Mouse (Mus musculus) MEL (cell line): Measurements from ENCODE around the gene 4930455H04Rik. TPM values are rescaled to one million over a fixed set of nuclear protein-coding genes. Genes with fewer than 3 reads are reported as not detected.

Source experiments
- DNase-seq: peaks from one replicate; pipeline ENCODE4 v3.0.0; 2011; ENCODE audit warnings: low read depth, low spot score
- H3K27ac ChIP-seq: 2 replicates; pipeline ENCODE4 v1.5.1; 2012; ENCODE audit warnings: low read depth, mild to moderate bottlenecking, control low read depth, low read length, moderate library complexity; ENCODE audit not compliant: control insufficient read depth
- H3K27me3 ChIP-seq, 2 experiments: fragments of 150-350 bp in 1 of 2; sonication (generic) in 1 of 2; 2 replicates each; pipeline ENCODE4 v1.6.1; 2012; ENCODE audit warnings: low read length in 2 of 2, mild to moderate bottlenecking in 2 of 2, improper control_type of control experiment in 1 of 2, moderate library complexity in 1 of 2; ENCODE audit not compliant: insufficient read depth in 2 of 2, control insufficient read depth in 1 of 2
- H3K36me3 ChIP-seq, 2 experiments: 2 replicates each; pipeline ENCODE4 v1.6.1; 2012 to 2014; ENCODE audit warnings: low read length in 2 of 2, improper control_type of control experiment in 1 of 2, inconsistent platforms in 1 of 2, mild to moderate bottlenecking in 1 of 2; ENCODE audit not compliant: insufficient read depth in 2 of 2, control insufficient read depth in 1 of 2
- H3K4me1 ChIP-seq, 2 experiments: fragments of 150-350 bp in 1 of 2; sonication (generic) in 1 of 2; 2 replicates each; pipeline ENCODE4 v1.6.1; 2012; ENCODE audit warnings: low read length in 2 of 2, improper control_type of control experiment in 1 of 2, mild to moderate bottlenecking in 1 of 2; ENCODE audit not compliant: insufficient read depth in 2 of 2, control insufficient read depth in 1 of 2
- H3K4me3 ChIP-seq, 2 experiments: fragments of 150-350 bp in 1 of 2; sonication (generic) in 1 of 2; 2 replicates each; pipeline ENCODE4 v1.5.1; 2012; ENCODE audit warnings: low read depth in 2 of 2, low read length in 2 of 2, mild to moderate bottlenecking in 2 of 2, moderate library complexity in 2 of 2, control low read depth in 1 of 2, improper control_type of control experiment in 1 of 2; ENCODE audit not compliant: control insufficient read depth in 1 of 2, insufficient read depth in 1 of 2
- H3K79me2 ChIP-seq: 2 replicates; pipeline ENCODE4 v1.6.1; 2012; ENCODE audit warnings: mild to moderate bottlenecking, low read length, moderate library complexity; ENCODE audit not compliant: control insufficient read depth, poor library complexity, insufficient read depth
- H3K9ac ChIP-seq: 2 replicates; pipeline ENCODE4 v1.6.1; 2012; ENCODE audit warnings: low read depth, mild to moderate bottlenecking, control low read depth, low read length, moderate library complexity; ENCODE audit not compliant: control insufficient read depth, poor library complexity, severe bottlenecking
- H3K9me3 ChIP-seq: fragments of 150-350 bp; sonication (generic); replicated peaks from 2 replicates; pipeline ENCODE4 v1.6.1; 2012; ENCODE audit warnings: mild to moderate bottlenecking, low read length, improper control_type of control experiment, moderate library complexity; ENCODE audit not compliant: insufficient read depth
- CHD1 ChIP-seq: IDR thresholded peaks from 2 replicates; pipeline ENCODE4 v1.6.1; 2012; ENCODE audit warnings: low read depth, mild to moderate bottlenecking, inconsistent platforms, low read length, improper control_type of control experiment
- CHD2 ChIP-seq: IDR thresholded peaks from 2 replicates; pipeline ENCODE4 v1.6.1; 2011; ENCODE audit warnings: low read length, improper control_type of control experiment
- E2F4 ChIP-seq: IDR thresholded peaks from 2 replicates; pipeline ENCODE4 v1.6.1; 2011; ENCODE audit warnings: low read depth, low read length, improper control_type of control experiment, borderline replicate concordance
- ELF1 ChIP-seq: IDR thresholded peaks from 2 replicates; pipeline ENCODE4 v1.6.1; 2014; ENCODE audit warnings: low read depth, mild to moderate bottlenecking, inconsistent platforms, low read length, improper control_type of control experiment, moderate library complexity
- EP300 ChIP-seq, 2 experiments: IDR thresholded peaks; 2 replicates each; pipeline ENCODE4 v1.6.1; 2011; ENCODE audit warnings: improper control_type of control experiment in 2 of 2, low read length in 2 of 2, low read depth in 1 of 2, mild to moderate bottlenecking in 1 of 2
- GATA1 ChIP-seq: IDR thresholded peaks from 2 replicates; pipeline ENCODE4 v1.6.1; 2011; ENCODE audit warnings: low read depth, low read length, improper control_type of control experiment
- HCFC1 ChIP-seq: IDR thresholded peaks from 2 replicates; pipeline ENCODE4 v1.6.1; 2012; ENCODE audit warnings: low read depth, mild to moderate bottlenecking, inconsistent platforms, low read length, improper control_type of control experiment, moderate library complexity
- JUND ChIP-seq: IDR thresholded peaks from 2 replicates; pipeline ENCODE4 v1.6.1; 2011; ENCODE audit warnings: low read depth, mild to moderate bottlenecking, improper control_type of control experiment, low read length
- KAT2A ChIP-seq: conservative IDR thresholded peaks from 2 replicates; pipeline ENCODE4 v1.6.1; 2012; ENCODE audit warnings: low read depth, low read length, improper control_type of control experiment, inconsistent platforms
- MAFK ChIP-seq: IDR thresholded peaks from 2 replicates; pipeline ENCODE4 v1.6.1; 2011; ENCODE audit warnings: low read depth, mild to moderate bottlenecking, low read length, improper control_type of control experiment, borderline replicate concordance
- MAX ChIP-seq: IDR thresholded peaks from 2 replicates; pipeline ENCODE4 v1.6.1; 2011; ENCODE audit warnings: low read length, improper control_type of control experiment
- MAZ ChIP-seq: IDR thresholded peaks from 2 replicates; pipeline ENCODE4 v1.6.1; 2012; ENCODE audit warnings: low read depth, mild to moderate bottlenecking, inconsistent platforms, low read length, improper control_type of control experiment
- MEF2A ChIP-seq: IDR thresholded peaks from 2 replicates; pipeline ENCODE4 v1.6.1; 2014; ENCODE audit warnings: low read depth, mild to moderate bottlenecking, inconsistent platforms, low read length, improper control_type of control experiment; ENCODE audit not compliant: poor library complexity, insufficient replicate concordance, severe bottlenecking; ENCODE audit errors: extremely low read depth
- MXI1 ChIP-seq: IDR thresholded peaks from 2 replicates; pipeline ENCODE4 v1.6.1; 2011; ENCODE audit warnings: mild to moderate bottlenecking, low read depth, low read length, improper control_type of control experiment
- MYB ChIP-seq: IDR thresholded peaks from 2 replicates; pipeline ENCODE4 v1.6.1; 2011; ENCODE audit warnings: mild to moderate bottlenecking, low read depth, low read length, improper control_type of control experiment
- MYC ChIP-seq: IDR thresholded peaks from 2 replicates; pipeline ENCODE4 v1.6.1; 2011; ENCODE audit warnings: low read depth, mild to moderate bottlenecking, low read length, improper control_type of control experiment, moderate library complexity
- NELFE ChIP-seq: IDR thresholded peaks from 2 replicates; pipeline ENCODE4 v1.6.1; 2011; ENCODE audit warnings: low read depth, low read length, improper control_type of control experiment
- NRF1 ChIP-seq: IDR thresholded peaks from 2 replicates; pipeline ENCODE4 v1.6.1; 2014; ENCODE audit warnings: low read depth, mild to moderate bottlenecking, inconsistent platforms, low read length, improper control_type of control experiment, moderate library complexity; ENCODE audit not compliant: poor library complexity, insufficient read depth, severe bottlenecking
- POLR2A ChIP-seq, 2 experiments: IDR thresholded peaks; 2 replicates each; pipeline ENCODE4 v1.6.1; 2011 to 2012; ENCODE audit warnings: low read length in 2 of 2, mild to moderate bottlenecking in 2 of 2, control low read depth in 1 of 2, improper control_type of control experiment in 1 of 2, low read depth in 1 of 2, moderate library complexity in 1 of 2; ENCODE audit not compliant: control insufficient read depth in 1 of 2, insufficient read depth in 1 of 2, poor library complexity in 1 of 2
- POLR2AphosphoS2 ChIP-seq: IDR thresholded peaks from 2 replicates; pipeline ENCODE4 v1.6.1; 2011; ENCODE audit warnings: low read length, improper control_type of control experiment
- SIN3A ChIP-seq: IDR thresholded peaks from 2 replicates; pipeline ENCODE4 v1.6.1; 2012; ENCODE audit warnings: low read length, improper control_type of control experiment, inconsistent platforms
- TBP ChIP-seq: IDR thresholded peaks from 2 replicates; pipeline ENCODE4 v1.8.0; 2011; ENCODE audit warnings: low read depth, low read length, improper control_type of control experiment
- UBTF ChIP-seq: IDR thresholded peaks from 2 replicates; pipeline ENCODE4 v1.6.1; 2012; ENCODE audit warnings: low read depth, mild to moderate bottlenecking, inconsistent platforms, low read length, improper control_type of control experiment, moderate library complexity, borderline replicate concordance; ENCODE audit not compliant: insufficient read depth
- ZMIZ1 ChIP-seq: IDR thresholded peaks from 2 replicates; pipeline ENCODE4 v1.6.1; 2012; ENCODE audit warnings: low read depth, mild to moderate bottlenecking, inconsistent platforms, low read length, improper control_type of control experiment, moderate library complexity
- polyA plus RNA-seq, 2 experiments: library from polyadenylated mRNA; stranded (reverse) in 1 of 2; unstranded in 1 of 2; fragments of >175 nt in 1 of 2; fragments of >200 nt in 1 of 2; gene quantifications; 2 replicates each; pipeline versions ENCODE4 v1.2.1 to v1.2.4; 2012; ENCODE audit warnings: low replicate concordance in 2 of 2, low read depth in 1 of 2; ENCODE audit not compliant: insufficient read length in 2 of 2, insufficient read depth in 1 of 2, missing spikeins in 1 of 2
- total RNA-seq: library from RNA; depleted of rRNA; stranded (reverse); fragments of 300-350 nt; gene quantifications from 2 replicates; pipeline ENCODE4 v1.2.3, GENCODE M21; 2012

The 4930455H04Rik gene
- total and polyA plus RNA-seq, 3 experiments, result not detected

DNA sequence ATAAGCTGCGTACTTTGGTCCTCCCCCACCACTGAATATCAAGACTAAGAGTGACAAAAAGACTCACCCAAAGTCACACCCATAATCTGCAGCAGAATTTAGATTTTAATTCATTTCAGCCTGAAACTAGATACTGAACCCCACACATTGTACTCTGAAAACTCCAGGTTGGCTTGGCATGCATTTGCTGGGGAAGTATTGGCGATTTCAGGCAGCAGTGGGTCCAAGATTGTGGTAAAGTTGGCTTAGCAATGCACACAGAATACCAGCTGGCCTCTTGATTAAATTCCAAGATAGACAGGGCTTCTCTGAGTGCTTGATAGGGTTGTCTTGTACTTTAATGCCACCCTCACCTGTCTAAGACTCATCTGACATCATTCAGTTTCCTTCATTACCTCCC is 24.9 kb downstream of the 4930455H04Rik start:
- DNase-seq, result no peak
- peaks cover 0 to 2% of the 10 kb centered on the region in 2 experiments; a peak in 1 of 4 replicates for H3K36me3 ChIP-seq
- no peaks in the 10 kb centered on the region for H3K27me3 ChIP-seq
- no peaks in the 10 kb centered on the region for H3K9me3 ChIP-seq
- H3K27ac ChIP-seq, result no peak overlapping the region
- H3K4me3 ChIP-seq, result no peak overlapping the region
- no peak for TF ChIP-seq MYB
- TF ChIP-seq MYC, result no peak
- no peak for TF ChIP-seq CHD1
- TF ChIP-seq HCFC1, result no peak
- no peak for TF ChIP-seq E2F4
- no peak for TF ChIP-seq TBP
- no peak for TF ChIP-seq CHD2
- TF ChIP-seq MXI1, result no peak
- no peak for TF ChIP-seq MEF2A
- no peak for TF ChIP-seq POLR2A (IDR thresholded peaks at IDR 0.05; ENCODE audit: control insufficient read depth in 1 of 2, insufficient read depth in 1 of 2, low read depth in 1 of 2, low read length in 2 of 2, poor library complexity in 1 of 2)
- no peak for TF ChIP-seq EP300 (IDR thresholded peaks at IDR 0.05; ENCODE audit: low read depth in 1 of 2, low read length in 2 of 2)
- no peak for TF ChIP-seq ZMIZ1
- TF ChIP-seq NELFE, result no peak
- no peak for TF ChIP-seq GATA1
- TF ChIP-seq, all 39 proteins: peak for 0
- Histone ChIP-seq H3K4me1 (no peaks in the 10 kb centered on the region), H3K9ac (no peak overlapping the region), H3K79me2 (no peaks in the 10 kb centered on the region)

DNA sequence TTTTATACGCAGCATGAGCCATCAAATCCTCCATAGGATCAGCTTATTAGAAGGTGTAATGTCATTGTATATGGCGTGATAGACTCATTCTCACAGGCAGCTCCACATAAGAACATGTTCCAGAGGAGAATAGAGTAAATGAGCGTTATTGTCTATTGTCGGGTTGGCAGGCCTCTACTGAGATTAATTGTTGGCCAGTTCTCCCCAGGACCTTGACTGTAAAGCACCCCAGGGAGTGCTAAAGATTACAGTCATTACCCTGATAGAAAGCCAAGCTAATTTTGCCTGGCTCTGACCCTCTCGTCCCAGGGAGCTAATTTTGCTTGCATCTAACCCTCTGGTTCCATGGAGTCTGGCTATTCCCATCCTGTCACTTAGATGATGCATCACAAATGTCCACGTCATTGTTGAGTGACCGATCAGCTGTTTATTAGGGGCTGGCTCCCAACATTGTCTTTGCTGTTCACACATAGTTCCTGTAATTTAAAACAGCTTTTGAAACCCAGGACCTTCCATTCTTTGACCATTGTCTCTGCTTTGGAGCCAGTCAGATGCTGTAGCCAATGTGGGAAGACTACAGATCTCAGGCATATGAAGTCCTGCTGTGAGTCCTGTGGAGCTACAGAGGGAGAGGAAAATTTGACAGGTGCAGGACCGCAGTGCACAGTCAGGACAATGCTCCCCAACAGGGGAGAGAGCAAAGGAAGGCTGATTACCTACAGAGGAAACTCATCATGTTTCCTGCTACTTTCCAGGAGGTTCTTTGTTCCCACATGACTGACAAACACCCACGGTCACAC is 33.8 kb downstream of the 4930455H04Rik start:
- H3K9me3 ChIP-seq, result no peaks in the 10 kb centered on the region
- H3K9ac ChIP-seq, result no peak overlapping the region
- no peaks in the 10 kb centered on the region for H3K36me3 ChIP-seq
- TF ChIP-seq MAFK (no peak), SIN3A (no peak), NRF1 (no peak), ZMIZ1 (no peak), MAZ (no peak), KAT2A (no peak), POLR2AphosphoS2 (no peak), POLR2A (IDR thresholded peaks at IDR 0.05; ENCODE audit: control insufficient read depth in 1 of 2, insufficient read depth in 1 of 2, low read depth in 1 of 2, low read length in 2 of 2, poor library complexity in 1 of 2) (no peak), MAX (no peak), UBTF (no peak), ELF1 (no peak), JUND (no peak)
- H3K27ac ChIP-seq, result no peak overlapping the region
- no peaks in the 10 kb centered on the region for H3K4me1 ChIP-seq
- no peak for DNase-seq
- no peaks in the 10 kb centered on the region; a peak in 1 of 4 replicates for H3K27me3 ChIP-seq
- no peaks in the 10 kb centered on the region for H3K79me2 ChIP-seq
- H3K4me3 ChIP-seq, result no peak overlapping the region
